Mouse (Mus musculus): ENCODE data around the gene Msrb1. TPM values are rescaled to one million over a fixed set of nuclear protein-coding genes. Genes with fewer than 3 reads are reported as not detected.

Msrb1 gene
- total RNA-seq, 2 experiments from 2014 or later, result 40.5 to 46.2 TPM

Other genes starting within 250 kb of the Msrb1 start
- 100 to 1,000 TPM; 143 to 165 TPM for gene Caskin1, start 248.0 kb upstream of the Msrb1 start, total RNA-seq (2021)
- 10 to 100 TPM; 69.9 to 88.9 TPM for gene Traf7, start 208.7 kb upstream of the Msrb1 start, total RNA-seq (2021)
- 10 to 100 TPM; 65.1 to 72.1 TPM for gene Rab26, start 202.4 kb upstream of the Msrb1 start, total RNA-seq (2021)
- gene Pkd1, start 186.8 kb upstream of the Msrb1 start, total RNA-seq (2021), result 10 to 100 TPM; 68.9 to 89.9 TPM
- 100 to 1,000 TPM; 150 to 186 TPM for gene Tsc2, start 104.0 kb upstream of the Msrb1 start, total RNA-seq (2021)
- gene Nthl1, start 104.0 kb upstream of the Msrb1 start, total RNA-seq (2021), result 1 to 10 TPM; 3.3 to 4.7 TPM
- 10 to 100 TPM; 45.1 to 50.0 TPM for gene Slc9a3r2, start 86.3 kb upstream of the Msrb1 start, total RNA-seq (2021)
- 1 to 10 TPM; 2.1 to 2.9 TPM for gene Npw, start 78.2 kb upstream of the Msrb1 start, total RNA-seq (2021)
- 10 to 100 TPM; 36.9 to 40.0 TPM for gene Zfp598, start 67.0 kb upstream of the Msrb1 start, total RNA-seq (2021)
- 100 to 1,000 TPM; 160 to 178 TPM for gene Syngr3, start 46.7 kb upstream of the Msrb1 start, total RNA-seq (2021)
- 10 to 100 TPM; 18.6 to 19.2 TPM for gene Gfer, start 40.5 kb upstream of the Msrb1 start, total RNA-seq (2021)
- gene Noxo1, start 40.4 kb upstream of the Msrb1 start, total RNA-seq (2021), result 1 to 10 TPM; 2.7 to 3.0 TPM
- 10 to 100 TPM; 27.7 to 29.8 TPM for gene Tbl3, start 29.0 kb upstream of the Msrb1 start, total RNA-seq (2021)
- not detected for gene Rnf151, start 18.6 kb upstream of the Msrb1 start, total RNA-seq (2021)
- 100 to 1,000 TPM; 352 to 392 TPM for gene Rps2, start 18.5 kb upstream of the Msrb1 start, total RNA-seq (2021)
- 100 to 1,000 TPM; 201 to 234 TPM for gene Ndufb10, start 12.2 kb upstream of the Msrb1 start, total RNA-seq (2021)
- under 1 TPM in 1 of 2 experiments, not detected in 1; 0.20 TPM for gene Rpl3l, start 8.8 kb upstream of the Msrb1 start, total RNA-seq (2021)
- gene Hs3st6, start 16.3 kb downstream of the Msrb1 start, total RNA-seq (2021), result under 1 TPM; 0.26 to 0.37 TPM
- gene Meiob, start 67.6 kb downstream of the Msrb1 start, total RNA-seq (2021), result not detected
- gene Hagh, start 103.5 kb downstream of the Msrb1 start, total RNA-seq (2021), result 100 to 1,000 TPM; 127 to 136 TPM
- gene Fahd1, start 113.7 kb downstream of the Msrb1 start, total RNA-seq (2021), result 10 to 100 TPM; 19.8 to 20.6 TPM
- not detected for gene Igfals, start 129.4 kb downstream of the Msrb1 start, total RNA-seq (2021)
- 10 to 100 TPM; 33.5 to 38.1 TPM for gene Nubp2, start 149.7 kb downstream of the Msrb1 start, total RNA-seq (2021)
- gene Spsb3, start 150.0 kb downstream of the Msrb1 start, total RNA-seq (2021), result 10 to 100 TPM; 41.5 to 48.9 TPM
- 10 to 100 TPM; 54.0 to 69.1 TPM for gene Eme2, start 158.4 kb downstream of the Msrb1 start, total RNA-seq (2021)
- gene Mrps34, start 158.5 kb downstream of the Msrb1 start, total RNA-seq (2021), result 10 to 100 TPM; 74.3 to 78.9 TPM
- 10 to 100 TPM; 54.8 to 61.5 TPM for gene Nme3, start 159.9 kb downstream of the Msrb1 start, total RNA-seq (2021)
- 100 to 1,000 TPM; 367 to 401 TPM for gene Mapk8ip3, start 200.3 kb downstream of the Msrb1 start, total RNA-seq (2021)
- 1 to 10 TPM; 5.5 to 5.6 TPM for gene Jpt2, start 224.0 kb downstream of the Msrb1 start, total RNA-seq (2021)